Mouse (Mus musculus): ENCODE results near the gene Ssc4d.
A peak's percentile ranks its signal among the peaks of the same experiment; 100 is the strongest.

The Ssc4d gene

DNA sequence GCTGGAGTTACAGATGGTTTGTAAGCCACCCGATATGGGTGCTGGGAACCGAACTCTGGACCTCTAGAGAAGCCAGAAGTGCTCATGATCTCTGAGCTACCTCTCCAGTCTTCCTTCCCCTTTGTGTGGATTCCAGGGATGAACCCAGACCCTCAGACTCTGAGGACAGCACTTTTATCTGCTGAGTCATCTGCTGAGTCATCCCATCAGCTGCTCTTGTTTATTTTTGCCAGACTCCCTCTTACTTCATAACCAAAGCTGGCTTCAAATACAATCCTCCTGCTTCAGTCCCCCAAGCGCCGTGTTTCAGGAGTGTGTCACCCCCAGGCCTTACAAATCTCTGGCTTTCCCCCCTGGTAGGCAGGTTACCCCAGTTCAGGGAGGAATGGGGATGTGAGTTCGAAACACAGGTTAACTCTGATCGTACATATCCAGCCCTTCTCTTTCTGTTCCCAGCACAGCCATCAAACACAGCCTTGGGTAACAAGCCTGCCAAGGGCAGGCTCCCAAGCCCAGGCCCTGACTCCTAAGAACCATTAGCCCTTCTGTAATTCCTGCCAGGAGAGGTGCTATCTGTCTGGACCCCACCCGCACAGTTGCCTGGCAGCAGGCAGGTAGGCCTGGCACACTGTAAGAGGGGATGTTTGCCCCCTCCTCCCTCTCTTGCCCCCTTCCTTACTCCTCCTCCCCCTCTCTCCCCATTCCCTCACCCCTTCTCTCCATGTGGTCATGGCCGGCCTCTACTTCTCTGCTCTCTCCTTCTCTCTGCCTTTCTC, 1.8 kb upstream of the Ssc4d start:
- DNase-seq (ENCODE audit: low spot score in 2 of 2) = no peak

- DNase-seq (ENCODE audit: low spot score in 2 of 2) = no peak
These were observed 2.5 kb downstream of the Ssc4d start for GRCm38 (mm10) chr5:135971876-135972275.

DNA sequence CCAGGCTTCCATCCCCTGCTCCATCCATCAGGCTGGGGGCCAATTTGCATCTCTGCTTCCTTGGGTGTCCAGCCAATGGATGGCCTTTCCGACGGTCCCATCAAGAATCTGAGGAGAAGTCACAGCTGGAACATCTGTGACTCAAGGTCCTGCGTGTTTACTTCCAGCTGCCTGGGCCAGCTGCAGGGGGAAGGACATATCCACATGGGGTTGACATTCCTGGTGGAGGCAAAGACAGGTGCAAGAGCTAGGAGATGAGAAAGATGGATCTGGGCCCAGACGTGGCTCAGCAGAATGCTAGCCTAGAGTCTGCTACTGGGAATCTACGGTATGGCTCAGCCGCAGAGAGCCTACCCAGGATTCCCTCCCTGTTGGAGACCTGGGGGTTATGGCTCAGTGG, 4.1 kb downstream of the Ssc4d start:
- DNase-seq (ENCODE audit: low spot score in 2 of 2) = no peak

GRCm38 (mm10) chr5:135968781-135969180, 5.5 kb downstream of the Ssc4d start:
- peak in 1 of 2 experiments; percentile 31 for DNase-seq (ENCODE audit: low spot score in 2 of 2)

DNA sequence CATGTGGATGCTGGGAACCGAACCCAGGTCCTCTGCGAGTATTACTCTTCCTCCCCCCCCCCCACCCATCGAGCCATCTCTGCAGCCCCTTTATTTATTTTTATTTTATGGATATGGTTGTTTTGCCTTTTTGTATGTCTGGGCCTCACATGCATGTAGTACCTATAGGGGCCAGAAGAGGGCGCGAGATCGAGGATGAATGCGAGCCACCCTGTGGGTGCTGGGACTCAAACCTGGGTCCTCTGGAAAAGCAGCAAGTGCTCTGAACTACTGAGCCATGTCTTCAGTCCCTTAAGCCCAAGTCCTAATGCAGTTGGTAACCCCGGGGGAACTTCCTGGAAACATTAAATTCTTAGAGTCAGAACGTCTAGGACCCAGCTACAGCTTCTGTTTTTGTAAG, 7.5 kb downstream of the Ssc4d start:
- DNase-seq (ENCODE audit: low spot score in 2 of 2) = no peak

- DNase-seq (ENCODE audit: low spot score in 2 of 2) = no peak
These were observed 8.8 kb downstream of the Ssc4d start for GRCm38 (mm10) chr5:135965501-135965930.

GRCm38 (mm10) chr5:135963280-135963627, 11.1 kb downstream of the Ssc4d start:
- DNase-seq (ENCODE audit: low spot score in 2 of 2) = no peak

GRCm38 (mm10) chr5:135962492-135963279, 11.6 kb downstream of the Ssc4d start:
- peak; percentile 89 to 93 for DNase-seq (ENCODE audit: low spot score in 2 of 2)

GRCm38 (mm10) chr5:135962125-135962491, 12.2 kb downstream of the Ssc4d start:
- no peak for DNase-seq (ENCODE audit: low spot score in 2 of 2)

GRCm38 (mm10) chr5:135960909-135961635, 13.3 kb downstream of the Ssc4d start:
- DNase-seq (ENCODE audit: low spot score in 2 of 2) = no peak

DNA sequence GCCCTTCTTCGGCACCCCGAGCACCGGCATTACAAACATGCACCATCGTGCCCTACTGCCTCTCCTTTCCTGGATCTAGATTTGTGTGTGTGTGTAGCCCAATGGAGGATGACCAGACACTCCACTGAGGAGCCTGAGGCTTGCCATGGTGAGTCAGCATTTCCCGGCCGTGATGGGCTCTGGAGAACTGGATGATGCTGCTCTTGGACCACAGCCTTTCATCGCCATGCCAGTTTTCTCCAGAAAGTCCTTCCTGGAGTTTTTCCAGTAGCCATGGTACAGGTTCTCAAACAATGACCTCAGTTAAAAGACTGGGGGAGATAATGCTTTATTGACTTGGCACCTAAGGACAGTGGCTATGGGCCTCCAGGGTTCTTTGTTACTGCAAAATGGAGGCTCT, 14.4 kb downstream of the Ssc4d start:
- DNase-seq (ENCODE audit: low spot score in 2 of 2) = no peak

- no peak for DNase-seq (ENCODE audit: low spot score in 2 of 2)
These were observed 16.0 kb downstream of the Ssc4d start for GRCm38 (mm10) chr5:135958367-135958766.

- DNase-seq (ENCODE audit: low spot score in 2 of 2) = peak; percentile 72 to 85
These were observed 16.9 kb downstream of the Ssc4d start for GRCm38 (mm10) chr5:135957207-135957974.

GRCm38 (mm10) chr5:135956300-135957206, 17.8 kb downstream of the Ssc4d start:
- no peak for DNase-seq (ENCODE audit: low spot score in 2 of 2)

DNA sequence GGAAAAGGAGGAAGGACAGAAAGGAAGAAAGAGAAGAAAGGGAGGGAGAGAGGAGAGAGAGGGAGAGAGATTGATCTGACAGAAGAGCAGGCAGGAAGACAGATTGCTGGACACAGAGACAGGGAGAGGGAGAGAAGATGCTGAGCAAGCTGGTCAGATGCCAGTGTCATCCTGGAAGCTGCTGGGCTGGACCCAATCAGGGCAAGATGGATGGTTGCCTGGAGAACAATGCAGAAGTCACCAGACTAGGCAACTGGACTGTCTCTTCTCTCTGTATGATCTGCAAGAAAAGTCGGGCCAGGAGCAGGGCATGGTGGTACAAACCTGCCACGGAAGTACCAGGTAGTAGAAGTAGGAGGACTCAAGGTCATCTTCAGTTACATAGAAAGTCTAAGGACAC, 21.5 kb downstream of the Ssc4d start:
- no peak for DNase-seq (ENCODE audit: low spot score in 2 of 2)

- no peak for DNase-seq (ENCODE audit: low spot score in 2 of 2)
These were observed 22.7 kb downstream of the Ssc4d start for GRCm38 (mm10) chr5:135951660-135952059.

DNA sequence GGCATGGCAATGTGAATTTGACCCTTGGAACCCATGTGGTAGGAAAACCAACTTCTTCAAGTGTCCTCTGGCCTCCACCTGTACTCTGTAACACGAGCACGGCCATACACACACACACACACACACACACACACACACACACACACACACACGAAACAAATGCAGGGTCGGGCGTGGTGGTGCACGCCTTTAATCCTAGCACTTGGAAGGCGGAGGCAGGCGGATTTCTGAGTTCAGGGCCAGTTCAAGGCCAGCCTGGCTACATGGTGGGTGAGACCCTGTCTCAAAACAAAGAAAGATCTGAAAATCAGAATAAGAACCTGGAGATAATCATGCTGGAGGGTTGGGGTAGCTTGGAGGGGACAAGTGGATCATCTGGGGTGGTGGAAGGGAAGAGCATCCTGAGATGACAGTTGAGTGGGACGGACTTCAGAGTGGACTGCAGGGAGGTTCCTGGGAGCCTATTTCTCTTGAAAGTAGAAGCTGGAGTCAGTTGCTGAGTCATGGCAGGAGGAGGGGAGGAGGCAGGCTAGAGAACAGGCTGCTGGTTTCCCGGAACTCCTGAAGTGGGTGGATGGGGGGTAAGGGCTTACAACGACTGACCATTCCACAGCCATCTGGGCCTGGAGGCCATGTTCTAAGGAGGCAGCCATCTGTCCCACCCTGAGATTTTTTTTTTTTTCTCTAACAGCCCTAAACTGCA, 23.5 kb downstream of the Ssc4d start:
- DNase-seq (ENCODE audit: low spot score in 2 of 2) = no peak

- no peak for DNase-seq (ENCODE audit: low spot score in 2 of 2)
These were observed 27.7 kb downstream of the Ssc4d start for GRCm38 (mm10) chr5:135946621-135947020.

DNA sequence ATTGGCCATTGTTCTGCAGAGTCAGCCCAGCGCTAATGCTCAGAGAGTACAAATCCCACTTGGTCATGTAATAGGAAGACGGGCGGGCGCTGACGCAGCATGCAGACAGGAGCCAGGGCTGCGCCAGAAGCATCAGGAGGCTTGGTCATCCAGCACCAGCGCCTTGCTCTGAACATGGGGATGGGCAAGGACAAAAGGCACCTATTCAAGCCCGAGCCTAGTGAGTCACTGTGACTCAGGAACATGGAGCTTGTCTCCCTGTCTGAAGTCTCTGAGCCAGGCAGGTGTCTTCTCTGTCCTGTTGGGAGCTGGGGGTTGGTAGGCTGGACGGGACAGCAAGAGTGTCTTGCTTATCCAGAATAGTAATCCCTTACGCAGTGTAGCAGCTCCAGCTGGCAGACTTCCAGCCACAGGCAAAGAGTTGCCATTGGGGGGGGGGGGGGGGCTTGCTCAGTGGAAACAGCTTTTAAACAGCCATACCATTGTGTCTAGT, 28.4 kb downstream of the Ssc4d start:
- no peak for DNase-seq (ENCODE audit: low spot score in 2 of 2)

DNA sequence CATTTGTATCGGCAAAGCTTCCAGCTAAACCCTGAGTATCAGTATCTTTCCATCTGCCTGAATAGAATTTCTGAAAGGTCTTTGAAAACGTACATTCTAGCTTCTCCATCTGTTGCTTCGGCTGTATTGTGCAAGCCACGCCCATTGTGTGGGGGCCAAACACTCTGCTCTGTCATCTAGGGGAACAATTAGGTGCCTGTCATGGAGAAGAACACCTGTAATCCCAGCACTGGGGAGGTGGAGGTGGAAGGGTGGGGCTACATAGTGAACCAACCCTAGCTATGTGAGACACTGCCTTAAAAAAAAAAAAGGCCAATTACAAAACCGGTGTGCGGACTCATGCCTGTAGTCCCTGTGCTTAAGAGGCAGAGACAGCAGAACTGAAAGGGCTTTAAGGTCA, 31.6 kb downstream of the Ssc4d start:
- no peak for DNase-seq (ENCODE audit: low spot score in 2 of 2)
